Mouse (Mus musculus): ENCODE results near the gene Vmn1r1. TPM values are rescaled to one million over a fixed set of nuclear protein-coding genes. Genes with fewer than 3 reads are reported as not detected.
"Not testable (repeated sequence)": the region's sequence is repeated elsewhere in the genome, so short reads cannot be mapped to it uniquely, and the experiment has no call there.

Gene Vmn1r1
- polyA plus RNA-seq (2015; fragmentation: Nextera tagmentation; extraction: Ambion mirVana) = not detected in 2 replicates

DNA sequence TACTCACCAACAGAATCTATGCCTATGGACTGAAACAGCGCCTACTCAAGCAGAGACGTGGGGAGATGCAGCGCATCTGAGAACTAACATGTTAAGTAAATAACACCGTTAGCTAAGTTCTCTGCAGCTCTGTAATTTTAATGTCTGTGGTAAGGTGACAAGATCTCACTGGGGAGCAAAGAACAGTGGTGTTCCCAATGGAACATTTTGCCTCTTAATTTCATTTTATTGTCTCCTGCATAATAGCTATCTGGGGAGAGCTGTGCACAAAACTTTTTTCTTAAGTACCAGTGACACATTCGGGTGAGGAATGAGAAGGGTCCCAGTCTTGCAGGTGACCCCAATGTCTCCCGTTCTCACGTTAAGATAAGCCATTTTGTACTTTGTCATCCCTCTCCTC, at the start of gene Vmn1r1:
Gene Vmn1r1 (minus strand): TSS at position 101 of the 400 bp plus-strand sequence.
- WGBS (ENCODE audit: insufficient replicate concordance) = 74% methylated on average over 7 of the region's 7 CpGs
- Histone ChIP-seq H3K36me3 (replicated peaks; ENCODE audit: insufficient read depth, low read length) (no peaks in the 10 kb centered on the region), H3K4me1 (ENCODE audit: insufficient read depth) (no peaks in the 10 kb centered on the region), H3K4me3 (ENCODE audit: low read depth, low read length) (no peak within 1 kb of the TSS), H3K27me3 (ENCODE audit: insufficient read depth, low read length) (no peaks in the 10 kb centered on the region), H3K4me2 (ENCODE audit: low read depth, low read length) (no peak within 1 kb of the TSS), H3K9ac (replicated peaks) (no peak within 1 kb of the TSS), H3K9me3 (ENCODE audit: low read length) (no peaks in the 10 kb centered on the region), H3K27ac (ENCODE audit: low read depth) (no peak within 1 kb of the TSS)
- no peak for DNase-seq
- TF ChIP-seq EP300 (IDR thresholded peaks at IDR 0.05; ENCODE audit: low read depth) (no peak), CTCF (IDR thresholded peaks at IDR 0.05; ENCODE audit: low read depth) (no peak)
- no peak for ATAC-seq

DNA sequence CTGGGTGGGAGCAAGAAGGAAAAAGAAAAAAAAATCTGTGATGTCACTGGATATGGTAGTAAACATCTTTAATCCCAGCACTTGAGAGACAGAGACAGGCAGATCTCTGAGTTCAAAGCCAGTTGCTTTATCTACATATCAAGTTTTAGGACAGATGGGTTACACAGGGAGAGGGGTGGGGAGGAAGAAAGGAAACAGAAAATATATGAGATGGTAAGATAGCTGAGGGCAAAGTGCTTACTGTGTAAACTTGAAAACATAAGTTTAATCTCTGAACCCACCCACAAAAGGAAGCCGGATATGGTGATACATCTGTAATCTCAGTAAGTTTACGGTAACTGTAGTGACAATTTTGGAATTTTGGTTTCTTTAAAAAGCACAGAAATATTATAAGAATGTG, 46.0 kb upstream of the Vmn1r1 start:
- Histone ChIP-seq H3K36me3 (replicated peaks; ENCODE audit: insufficient read depth, low read length) (no peaks in the 10 kb centered on the region), H3K4me2 (ENCODE audit: low read depth, low read length) (no peak overlapping the region), H3K9me3 (ENCODE audit: low read length) (no peaks in the 10 kb centered on the region), H3K4me3 (ENCODE audit: low read depth, low read length) (no peak overlapping the region), H3K4me1 (ENCODE audit: insufficient read depth) (no peaks in the 10 kb centered on the region), H3K27ac (ENCODE audit: low read depth) (no peak overlapping the region), H3K27me3 (ENCODE audit: insufficient read depth, low read length) (no peaks in the 10 kb centered on the region), H3K9ac (replicated peaks) (no peak overlapping the region)
- DNase-seq (no peak), ATAC-seq (no peak)
- no peak for TF ChIP-seq EP300 (IDR thresholded peaks at IDR 0.05; ENCODE audit: low read depth)
- no peak for TF ChIP-seq CTCF (IDR thresholded peaks at IDR 0.05; ENCODE audit: low read depth)
- 69% methylated on average over 2 of the region's 2 CpGs for WGBS (ENCODE audit: insufficient replicate concordance)

DNA sequence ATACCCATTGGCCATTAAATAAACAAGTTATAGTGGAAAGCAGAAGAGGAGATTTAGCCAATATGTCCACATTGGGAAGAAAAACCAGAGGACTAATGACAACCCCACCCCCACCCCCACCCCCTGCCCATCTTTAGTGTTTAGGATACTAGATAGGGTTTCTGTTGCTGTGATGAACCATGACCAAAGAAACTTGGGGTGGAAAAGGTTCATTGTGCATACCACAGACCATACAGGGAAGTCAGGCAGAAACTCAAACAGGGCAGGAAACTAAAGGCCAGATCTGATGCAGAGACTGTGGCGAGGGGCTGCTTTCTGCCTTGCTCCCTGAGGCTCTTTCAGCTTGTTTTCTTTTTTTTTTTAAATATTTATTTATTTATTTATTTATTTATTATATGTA, 28.3 kb upstream of the Vmn1r1 start:
- no peak for TF ChIP-seq CTCF (IDR thresholded peaks at IDR 0.05; ENCODE audit: low read depth)
- no peak for TF ChIP-seq EP300 (IDR thresholded peaks at IDR 0.05; ENCODE audit: low read depth)
- H3K27me3 ChIP-seq (ENCODE audit: insufficient read depth, low read length) = no peaks in the 10 kb centered on the region
- no peak overlapping the region for H3K27ac ChIP-seq (ENCODE audit: low read depth)
- H3K9me3 ChIP-seq (ENCODE audit: low read length) = peaks cover 2% of the 10 kb centered on the region; the same call in 1 of the 2 replicates
- DNase-seq (no peak), ATAC-seq (no peak)
- H3K4me1 ChIP-seq (ENCODE audit: insufficient read depth) = no peaks in the 10 kb centered on the region; the same call in 1 of the 2 replicates
- H3K36me3 ChIP-seq (replicated peaks; ENCODE audit: insufficient read depth, low read length) = no peaks in the 10 kb centered on the region
- H3K4me2 ChIP-seq (ENCODE audit: low read depth, low read length) = no peak overlapping the region
- no peak overlapping the region for H3K9ac ChIP-seq (replicated peaks)
- no peak overlapping the region for H3K4me3 ChIP-seq (ENCODE audit: low read depth, low read length)
- WGBS (ENCODE audit: insufficient replicate concordance) = 76% methylated on average over 1 of the region's 1 CpGs

DNA sequence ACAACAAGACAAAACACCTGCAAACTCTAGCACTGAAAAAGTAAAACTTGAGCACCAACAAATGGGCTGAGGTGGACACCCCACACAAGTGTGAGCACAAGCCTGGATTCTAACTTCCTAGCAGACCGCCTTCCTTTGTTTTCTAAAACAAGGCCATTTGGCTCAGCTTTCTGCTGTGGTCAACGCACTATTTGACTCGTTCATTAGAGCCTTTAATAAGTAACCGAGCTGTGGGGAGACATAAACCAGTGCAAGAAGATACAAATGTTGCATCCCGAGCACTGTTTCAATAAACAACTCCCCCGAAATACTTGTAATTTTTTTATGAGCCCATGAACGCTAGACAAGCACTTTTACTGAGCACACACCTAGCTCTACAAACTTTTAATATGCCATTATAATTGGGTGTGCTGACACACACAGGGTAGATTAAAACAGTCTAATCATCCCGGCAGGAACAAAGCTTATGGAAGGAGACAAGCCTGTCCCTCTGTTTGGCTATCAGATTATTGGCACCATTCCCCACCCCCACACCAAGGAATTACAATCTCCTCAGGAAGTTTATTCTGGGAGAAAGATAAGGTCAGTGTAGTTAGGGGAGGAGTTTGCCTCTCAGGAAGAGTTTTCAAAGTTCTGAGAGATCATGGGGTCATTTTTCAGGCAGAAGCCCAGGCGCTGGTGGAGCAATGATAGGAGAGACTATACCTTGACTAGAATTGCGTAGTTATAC, 27.7 kb upstream of the Vmn1r1 start:
- WGBS (ENCODE audit: insufficient replicate concordance) = 47% methylated on average over 10 of the region's 10 CpGs
- Histone ChIP-seq H3K4me2 (ENCODE audit: low read depth, low read length) (no peak overlapping the region), H3K9me3 (ENCODE audit: low read length) (peaks cover 2% of the 10 kb centered on the region; the same call in 1 of the 2 replicates), H3K27ac (ENCODE audit: low read depth) (no peak overlapping the region), H3K27me3 (ENCODE audit: insufficient read depth, low read length) (no peaks in the 10 kb centered on the region), H3K9ac (replicated peaks) (no peak overlapping the region), H3K4me3 (ENCODE audit: low read depth, low read length) (no peak overlapping the region), H3K4me1 (ENCODE audit: insufficient read depth) (no peaks in the 10 kb centered on the region; the same call in 1 of the 2 replicates), H3K36me3 (replicated peaks; ENCODE audit: insufficient read depth, low read length) (no peaks in the 10 kb centered on the region)
- TF ChIP-seq EP300 (IDR thresholded peaks at IDR 0.05; ENCODE audit: low read depth) (no peak), CTCF (IDR thresholded peaks at IDR 0.05; ENCODE audit: low read depth) (no peak)
- ATAC-seq = no peak
- DNase-seq = no peak

DNA sequence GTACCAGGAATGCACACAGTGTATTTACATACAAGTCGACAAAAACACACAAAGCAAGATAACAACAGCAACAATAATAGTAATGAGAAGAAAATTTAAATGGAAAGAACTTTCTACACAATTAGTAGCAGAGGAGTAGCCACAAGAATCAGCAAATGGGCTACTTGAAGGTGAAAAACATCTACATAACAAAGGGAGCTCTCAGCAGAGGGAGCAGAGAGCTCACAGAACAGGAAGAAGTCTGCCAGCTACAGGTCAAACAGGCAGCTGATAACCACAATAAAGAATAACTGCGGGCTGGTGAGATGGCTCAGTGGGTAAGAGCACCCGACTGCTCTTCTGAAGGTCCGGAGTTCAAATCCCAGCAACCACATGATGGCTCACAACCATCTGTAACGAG, 26.9 kb upstream of the Vmn1r1 start:
- no peak overlapping the region for H3K4me3 ChIP-seq (ENCODE audit: low read depth, low read length)

DNA sequence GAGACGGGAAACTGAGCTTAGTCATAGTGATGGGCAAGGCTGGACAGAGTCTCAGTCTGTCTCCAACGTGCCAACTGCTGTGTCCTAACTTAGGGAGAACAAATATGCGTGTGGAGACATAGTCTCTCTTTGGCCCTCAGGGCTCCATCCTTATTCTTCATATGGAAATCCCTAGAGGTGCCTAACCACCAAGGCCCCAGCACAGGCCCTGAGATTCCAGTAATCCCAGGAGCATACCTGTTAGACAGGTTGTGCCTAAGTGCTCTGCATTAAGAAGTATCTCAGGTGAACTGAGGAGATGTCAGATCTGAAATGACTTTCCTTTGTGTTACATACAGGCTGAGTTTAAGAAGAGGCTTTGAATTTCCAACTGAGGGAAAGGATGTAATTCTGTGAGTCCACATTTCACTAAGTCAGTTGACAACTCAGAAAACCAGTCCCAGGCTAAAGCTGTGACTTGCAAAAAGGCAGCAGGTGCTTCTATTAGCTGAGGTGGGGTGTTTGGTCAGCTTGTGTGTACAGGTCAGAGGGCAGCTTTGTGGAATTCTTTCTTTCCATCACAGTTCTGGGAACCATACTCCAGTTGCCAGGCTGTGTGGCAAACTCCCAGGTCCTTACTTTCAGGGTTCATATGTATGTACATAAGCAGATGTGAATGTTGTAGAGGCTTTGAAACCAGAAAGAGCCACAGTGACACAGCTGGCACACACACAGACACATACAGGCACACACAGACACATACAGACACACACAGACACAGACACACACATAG, 25.6 kb upstream of the Vmn1r1 start:
- Histone ChIP-seq H3K4me2 (ENCODE audit: low read depth, low read length) (no peak overlapping the region), H3K4me3 (ENCODE audit: low read depth, low read length) (no peak overlapping the region), H3K27me3 (ENCODE audit: insufficient read depth, low read length) (no peaks in the 10 kb centered on the region), H3K27ac (ENCODE audit: low read depth) (no peak overlapping the region), H3K9ac (replicated peaks) (no peak overlapping the region), H3K36me3 (replicated peaks; ENCODE audit: insufficient read depth, low read length) (no peaks in the 10 kb centered on the region), H3K4me1 (ENCODE audit: insufficient read depth) (no peaks in the 10 kb centered on the region; the same call in 1 of the 2 replicates), H3K9me3 (ENCODE audit: low read length) (peaks cover 2% of the 10 kb centered on the region; the same call in 1 of the 2 replicates)
- peak; percentile 24 for DNase-seq
- peak; percentile 68 for ATAC-seq
- 53% methylated on average over 3 of the region's 3 CpGs for WGBS (ENCODE audit: insufficient replicate concordance)
- no peak for TF ChIP-seq CTCF (IDR thresholded peaks at IDR 0.05; ENCODE audit: low read depth)
- TF ChIP-seq EP300 (IDR thresholded peaks at IDR 0.05; ENCODE audit: low read depth) = 0 out of 2 replicates have a peak, but pooled peaks have one; percentile 9

More for the DNA sequence above, 26.9 kb upstream of the Vmn1r1 start:
- DNase-seq = no peak
- no peak overlapping the region for H3K27ac ChIP-seq (ENCODE audit: low read depth)
- no peaks in the 10 kb centered on the region for H3K27me3 ChIP-seq (ENCODE audit: insufficient read depth, low read length)
- ATAC-seq = no peak
- 39% methylated on average over 4 of the region's 5 CpGs for WGBS (ENCODE audit: insufficient replicate concordance)
- H3K4me2 ChIP-seq (ENCODE audit: low read depth, low read length) = no peak overlapping the region
- no peak overlapping the region for H3K9ac ChIP-seq (replicated peaks)
- TF ChIP-seq EP300 (IDR thresholded peaks at IDR 0.05; ENCODE audit: low read depth) = no peak
- no peak for TF ChIP-seq CTCF (IDR thresholded peaks at IDR 0.05; ENCODE audit: low read depth)
- peaks cover 2% of the 10 kb centered on the region; the same call in 1 of the 2 replicates for H3K9me3 ChIP-seq (ENCODE audit: low read length)
- H3K36me3 ChIP-seq (replicated peaks; ENCODE audit: insufficient read depth, low read length) = no peaks in the 10 kb centered on the region
- no peaks in the 10 kb centered on the region; the same call in 1 of the 2 replicates for H3K4me1 ChIP-seq (ENCODE audit: insufficient read depth)

DNA sequence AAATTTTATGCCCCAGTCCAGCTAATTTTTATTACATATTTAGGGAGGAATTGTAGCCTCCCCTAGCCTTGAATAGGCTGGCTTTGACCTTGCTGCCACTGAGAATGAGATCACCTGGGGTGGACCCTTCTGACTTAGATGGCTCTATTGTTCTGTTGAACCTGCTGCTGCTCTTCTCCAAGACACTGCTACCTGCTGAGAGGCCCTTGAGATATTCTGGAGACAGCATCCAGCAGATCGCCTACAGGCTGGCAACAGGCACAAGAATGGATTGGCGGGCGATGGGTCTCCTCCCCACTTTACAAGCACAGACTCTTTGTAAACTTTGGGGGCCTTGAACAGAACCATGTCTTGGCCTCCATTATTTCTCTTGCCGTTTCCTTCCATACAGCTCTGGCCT, 18.2 kb upstream of the Vmn1r1 start:
- not testable (repeated sequence) for ATAC-seq; DNase-seq; H3K4me3 ChIP-seq (ENCODE audit: low read depth, low read length); H3K27me3 ChIP-seq (ENCODE audit: insufficient read depth, low read length); H3K4me2 ChIP-seq (ENCODE audit: low read depth, low read length); H3K27ac ChIP-seq (ENCODE audit: low read depth); H3K9me3 ChIP-seq (ENCODE audit: low read length); H3K4me1 ChIP-seq (ENCODE audit: insufficient read depth); H3K9ac ChIP-seq (replicated peaks); H3K36me3 ChIP-seq (replicated peaks; ENCODE audit: insufficient read depth, low read length)
- 85% methylated on average over 4 of the region's 4 CpGs for WGBS (ENCODE audit: insufficient replicate concordance)

Measured in liver, postnatal 0 days (tissue).